Mouse (Mus musculus) ES-Bruce4 (cell line): ENCODE results near the gene Atxn1l. TPM values are rescaled to one million over a fixed set of nuclear protein-coding genes. Genes with fewer than 3 reads are reported as not detected.
A peak's percentile ranks its signal among the peaks of the same experiment; 100 is the strongest.

Experiments
- H3K27ac ChIP-seq: 2 replicates; pipeline ENCODE4 v1.5.1; 2012; ENCODE audit warnings: low read length, inconsistent platforms; ENCODE audit not compliant: insufficient read depth
- H3K27me3 ChIP-seq: 2 replicates; pipeline ENCODE4 v1.6.1; 2012; ENCODE audit warnings: mild to moderate bottlenecking, low read length, inconsistent platforms; ENCODE audit not compliant: control insufficient read depth, poor library complexity, insufficient read depth, severe bottlenecking
- H3K36me3 ChIP-seq: 2 replicates; pipeline ENCODE4 v1.6.1; 2012; ENCODE audit warnings: inconsistent platforms, mild to moderate bottlenecking, low read length, moderate library complexity; ENCODE audit not compliant: control insufficient read depth, poor library complexity, insufficient read depth, severe bottlenecking
- H3K4me1 ChIP-seq: one replicate; pipeline ENCODE4 v1.8.1; 2011; ENCODE audit warnings: low read length; ENCODE audit not compliant: control insufficient read depth, insufficient read depth
- H3K4me3 ChIP-seq: 2 replicates; pipeline ENCODE4 v1.5.1; 2011; ENCODE audit warnings: low read depth, mild to moderate bottlenecking, low read length
- H3K9ac ChIP-seq: 2 replicates; pipeline ENCODE4 v1.6.1; 2012; ENCODE audit warnings: low read depth, mild to moderate bottlenecking, inconsistent platforms; ENCODE audit not compliant: poor library complexity, severe bottlenecking
- H3K9me3 ChIP-seq: replicated peaks from 2 replicates; pipeline ENCODE4 v1.6.1; 2012; ENCODE audit warnings: mild to moderate bottlenecking, low read length, inconsistent platforms; ENCODE audit not compliant: control insufficient read depth, poor library complexity, insufficient read depth, severe bottlenecking
- CTCF ChIP-seq: IDR thresholded peaks from one replicate; pipeline ENCODE4 v1.8.1; 2011; ENCODE audit warnings: low read depth, low read length
- EP300 ChIP-seq: IDR thresholded peaks from 2 replicates; pipeline ENCODE4 v1.6.1; 2011; ENCODE audit warnings: low read depth, low read length; ENCODE audit not compliant: insufficient read depth
- POLR2A ChIP-seq: IDR thresholded peaks from one replicate; pipeline ENCODE4 v1.8.1; 2011; ENCODE audit warnings: low read length; ENCODE audit not compliant: insufficient read depth
- polyA plus RNA-seq: library from polyadenylated mRNA; stranded (reverse); fragments of >200 nt; gene quantifications from 2 replicates; pipeline ENCODE4 v1.2.4, GENCODE M21; 2011; ENCODE audit warnings: low read depth; ENCODE audit not compliant: missing spikeins, insufficient read depth, insufficient read length

Atxn1l gene
- polyA plus RNA-seq, 1 experiment, result 25.4 TPM

GRCm38 (mm10) chr8:109754696-109755095 is 17.2 kb upstream of the Atxn1l start:
- Histone ChIP-seq H3K27ac (no peak overlapping the region), H3K4me3 (no peak overlapping the region), H3K27me3 (no peaks in the 10 kb centered on the region), H3K9me3 (no peaks in the 10 kb centered on the region), H3K36me3 (no peaks in the 10 kb centered on the region), H3K4me1 (no peaks in the 10 kb centered on the region), H3K9ac (no peak overlapping the region)
- TF ChIP-seq POLR2A (no peak), CTCF (no peak), EP300 (no peak)

- Histone ChIP-seq H3K27ac (no peak overlapping the region), H3K9ac (no peak overlapping the region), H3K4me1 (no peaks in the 10 kb centered on the region), H3K4me3 (no peak overlapping the region), H3K27me3 (no peaks in the 10 kb centered on the region), H3K36me3 (no peaks in the 10 kb centered on the region), H3K9me3 (no peaks in the 10 kb centered on the region)
- TF ChIP-seq EP300, result no peak
- no peak for TF ChIP-seq CTCF
- TF ChIP-seq POLR2A, result no peak
Measured at GRCm38 (mm10) chr8:109751731-109752485, 14.4 kb upstream of the Atxn1l start.

GRCm38 (mm10) chr8:109750699-109751098 is 13.2 kb upstream of the Atxn1l start:
- no peak for TF ChIP-seq EP300
- TF ChIP-seq CTCF, result no peak
- no peak for TF ChIP-seq POLR2A
- no peak overlapping the region for H3K4me3 ChIP-seq

GRCm38 (mm10) chr8:109750274-109750673 is 12.7 kb upstream of the Atxn1l start:
- Histone ChIP-seq H3K27ac (no peak overlapping the region), H3K9me3 (peaks cover 4% of the 10 kb centered on the region; the same call in 1 of the 2 replicates), H3K36me3 (no peaks in the 10 kb centered on the region), H3K4me1 (no peaks in the 10 kb centered on the region), H3K9ac (no peak overlapping the region), H3K27me3 (no peaks in the 10 kb centered on the region), H3K4me3 (no peak overlapping the region)
- TF ChIP-seq EP300, result no peak
- no peak for TF ChIP-seq CTCF
- no peak for TF ChIP-seq POLR2A

More at GRCm38 (mm10) chr8:109750699-109751098, 13.2 kb upstream of the Atxn1l start:
- Histone ChIP-seq H3K27me3 (no peaks in the 10 kb centered on the region), H3K9ac (no peak overlapping the region), H3K36me3 (no peaks in the 10 kb centered on the region), H3K4me1 (no peaks in the 10 kb centered on the region), H3K9me3 (peaks cover 4% of the 10 kb centered on the region; the same call in 1 of the 2 replicates), H3K27ac (no peak overlapping the region)

GRCm38 (mm10) chr8:109747468-109748199 is 10.1 kb upstream of the Atxn1l start:
- no peaks in the 10 kb centered on the region for H3K36me3 ChIP-seq
- H3K4me3 ChIP-seq, result no peak overlapping the region

GRCm38 (mm10) chr8:109738049-109738380 is 476 bp upstream of the Atxn1l start:
- Histone ChIP-seq H3K9ac (no peak overlapping the region; the same call in 1 of the 2 replicates), H3K36me3 (peaks cover 10% of the 10 kb centered on the region), H3K27ac (no peak overlapping the region)

More at GRCm38 (mm10) chr8:109747468-109748199, 10.1 kb upstream of the Atxn1l start:
- Histone ChIP-seq H3K9ac (no peak overlapping the region), H3K27ac (no peak overlapping the region), H3K4me1 (no peaks in the 10 kb centered on the region), H3K9me3 (peaks cover 4% of the 10 kb centered on the region; the same call in 1 of the 2 replicates), H3K27me3 (no peaks in the 10 kb centered on the region)
- TF ChIP-seq POLR2A (no peak), CTCF (no peak), EP300 (no peak)

More at GRCm38 (mm10) chr8:109738049-109738380, 476 bp upstream of the Atxn1l start:
- Histone ChIP-seq H3K27me3 (no peaks in the 10 kb centered on the region), H3K4me3 (0 out of 2 replicates have a peak overlapping the region, but pooled peaks have one; percentile 90), H3K4me1 (peaks cover 1% of the 10 kb centered on the region), H3K9me3 (peaks cover 12% of the 10 kb centered on the region)
- TF ChIP-seq POLR2A, result no peak
- no peak for TF ChIP-seq CTCF
- TF ChIP-seq EP300, result no peak
